Mouse (Mus musculus) liver, embryonic 14.5 days (tissue): ENCODE data around the gene 4930558K02Rik. TPM values are rescaled to one million over a fixed set of nuclear protein-coding genes. Genes with fewer than 3 reads are reported as not detected.
A peak's percentile ranks its signal among the peaks of the same experiment; 100 is the strongest.

ENCODE experiments used
- ATAC-seq: fragments of 200-750 bp; cut with Nextera tagmentation; 2 replicates; pipeline ENCODE4 v1.8.0; 2017; ENCODE audit warnings: moderate number of reproducible peaks, mild to moderate bottlenecking, moderate library complexity; ENCODE audit not compliant: insufficient read depth
- DNase-seq, 3 experiments: peaks; one replicate each; pipeline ENCODE4 v3.0.0-alpha.2; 2012 to 2013; ENCODE audit warnings: low read depth in 3 of 3, low spot score in 3 of 3
- H3K27ac ChIP-seq: fragments of 300-500 bp; sonication (generic); 2 replicates; pipeline ENCODE4 v1.5.1; 2014; ENCODE audit warnings: moderate library complexity, mild to moderate bottlenecking, control low read depth, inconsistent platforms
- H3K27me3 ChIP-seq: fragments of 300-500 bp; sonication (generic); 2 replicates; pipeline ENCODE4 v1.6.1; 2014; ENCODE audit warnings: mild to moderate bottlenecking, low read length, moderate library complexity; ENCODE audit not compliant: control insufficient read depth, insufficient read depth
- H3K36me3 ChIP-seq: fragments of 300-500 bp; sonication (generic); replicated peaks from 2 replicates; pipeline ENCODE4 v1.6.1; 2014; ENCODE audit warnings: low read depth; ENCODE audit not compliant: control insufficient read depth, insufficient read depth
- H3K4me1 ChIP-seq, 2 experiments: fragments of 200-500 bp in 1 of 2; fragments of 300-500 bp in 1 of 2; sonication (generic) in 1 of 2; replicated peaks; 2 replicates each; pipeline ENCODE4 v1.6.1; 2012 to 2014; ENCODE audit warnings: antibody characterized with exemption in 1 of 2, inconsistent platforms in 1 of 2, low read length in 1 of 2; ENCODE audit not compliant: control insufficient read depth in 2 of 2, insufficient read depth in 2 of 2
- H3K4me2 ChIP-seq: fragments of 300-500 bp; sonication (generic); 2 replicates; pipeline ENCODE4 v1.6.1; 2014; ENCODE audit warnings: low read depth, mild to moderate bottlenecking, control low read depth, moderate library complexity
- H3K4me3 ChIP-seq, 2 experiments: fragments of 200-500 bp in 1 of 2; fragments of 300-500 bp in 1 of 2; sonication (generic) in 1 of 2; 2 replicates each; pipeline ENCODE4 v1.5.1; 2012 to 2014; ENCODE audit warnings: low read depth in 2 of 2, low read length in 2 of 2, mild to moderate bottlenecking in 2 of 2, control low read depth in 1 of 2, inconsistent platforms in 1 of 2, moderate library complexity in 1 of 2; ENCODE audit not compliant: insufficient read depth in 1 of 2
- H3K9ac ChIP-seq: fragments of 300-500 bp; sonication (generic); replicated peaks from 2 replicates; pipeline ENCODE4 v1.6.1; 2014; ENCODE audit warnings: mild to moderate bottlenecking, control low read depth, moderate library complexity
- H3K9me3 ChIP-seq: fragments of 300-500 bp; sonication (generic); 2 replicates; pipeline ENCODE4 v1.6.1; 2016; ENCODE audit warnings: low read length, mixed read lengths; ENCODE audit not compliant: control insufficient read depth
- CTCF ChIP-seq: IDR thresholded peaks from 2 replicates; pipeline ENCODE4 v1.5.1; 2016; ENCODE audit warnings: antibody characterized with exemption, low read depth, control low read depth
- EP300 ChIP-seq: IDR thresholded peaks from 2 replicates; pipeline ENCODE4 v1.6.1; 2016; ENCODE audit warnings: antibody characterized with exemption, low read depth
- WGBS: fragments of 180-500 bp; shearing (Covaris S2); extraction: QIAGEN DNeasy Blood & Tissue Kit; methylation state at CpG from one replicate; pipeline ENCODE4 v1.1.7; 2014; ENCODE audit not compliant: insufficient replicate concordance; 5-methylcytosine and 5-hydroxymethylcytosine counted together
- polyA plus RNA-seq, 2 experiments: library from polyadenylated mRNA; depleted of rRNA in 1 of 2; stranded (reverse) in 1 of 2; unstranded in 1 of 2; fragments of >200 nt; fragmentation: Nextera tagmentation in 1 of 2; extraction: Ambion mirVana in 1 of 2; gene quantifications; 2 replicates each; pipeline versions ENCODE4 v1.2.1 to v1.2.3; 2012 to 2014

Gene 4930558K02Rik
- polyA plus RNA-seq, 2 experiments = not detected

DNA sequence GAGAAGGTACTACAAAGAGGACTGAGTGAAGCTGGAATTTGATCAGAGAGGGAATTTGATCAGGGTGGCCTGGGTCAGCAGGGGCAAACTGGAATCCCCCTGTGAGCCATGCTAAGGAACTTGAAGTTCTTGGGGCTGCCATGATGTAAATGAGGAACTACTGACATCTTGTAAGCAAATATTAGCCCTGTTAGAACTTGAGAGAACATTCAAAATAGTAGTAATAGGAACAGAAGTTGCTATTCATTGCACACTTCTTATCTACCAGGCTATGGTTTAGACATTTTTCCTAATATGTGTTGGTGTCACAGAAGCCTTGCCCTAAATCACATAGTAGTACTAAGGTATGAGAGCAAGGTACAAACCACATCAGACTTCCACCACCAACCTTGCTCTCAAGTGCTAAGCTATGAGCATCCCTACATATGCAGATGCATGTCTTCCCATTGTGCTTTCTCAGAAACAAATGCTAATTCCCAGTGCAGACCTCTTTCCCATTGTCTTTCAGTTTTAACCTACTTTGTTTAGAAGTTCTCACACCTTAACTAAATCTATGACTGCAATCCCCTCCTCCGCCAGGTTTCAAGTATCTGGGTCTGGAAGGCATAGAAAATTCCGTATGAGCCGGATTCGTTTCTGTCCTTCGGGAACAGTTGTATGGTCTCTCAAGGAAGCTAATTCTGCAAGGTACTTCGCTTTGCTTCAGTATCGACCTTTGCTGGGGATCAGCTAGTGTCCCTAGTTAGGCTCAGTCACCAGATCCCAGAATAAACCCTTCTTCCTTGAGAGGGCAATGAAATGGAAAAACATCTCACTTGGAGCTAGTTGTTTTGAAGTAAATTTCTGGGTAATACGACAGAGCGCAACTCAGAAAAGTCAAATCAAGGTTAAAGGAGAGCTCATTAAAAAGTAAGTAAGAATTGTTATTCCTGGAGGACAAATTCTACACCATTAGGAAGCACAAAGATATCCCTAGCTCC lies 58.7 kb downstream of the 4930558K02Rik start:
- DNase-seq = no peak
- Histone ChIP-seq H3K4me2 (no peak overlapping the region), H3K9ac (no peak overlapping the region), H3K4me3 (no peak overlapping the region), H3K27me3 (no peaks in the 10 kb centered on the region), H3K4me1 (peaks cover 0 to 4% of the 10 kb centered on the region in 2 experiments; a peak in 1 of 4 replicates), H3K9me3 (no peaks in the 10 kb centered on the region), H3K36me3 (no peaks in the 10 kb centered on the region), H3K27ac (no peak overlapping the region)
- ATAC-seq = no peak
- TF ChIP-seq EP300 (no peak), CTCF (no peak)
- 84% methylated on average over 9 of the region's 9 CpGs for WGBS

DNA sequence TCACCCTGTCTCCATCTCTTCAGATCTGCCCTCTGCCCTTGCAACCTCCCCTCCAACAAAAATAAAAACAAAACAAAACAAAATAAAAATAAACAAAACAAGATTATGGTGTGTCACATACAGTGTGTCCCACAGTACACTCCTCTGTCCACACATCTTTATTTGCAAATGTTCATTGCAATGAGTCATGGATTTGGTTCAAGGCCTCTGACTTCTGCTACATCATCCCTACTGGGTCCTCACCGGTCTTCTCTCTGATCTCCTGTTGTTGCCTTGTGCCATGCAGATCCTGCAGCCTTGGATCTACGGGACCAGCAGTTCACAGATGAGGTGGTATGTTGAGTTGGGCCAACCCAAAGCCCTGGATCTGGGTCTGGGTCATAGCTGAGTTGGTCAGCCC lies 59.8 kb downstream of the 4930558K02Rik start:
- Histone ChIP-seq H3K27me3 (no peaks in the 10 kb centered on the region), H3K4me2 (no peak overlapping the region), H3K9me3 (no peaks in the 10 kb centered on the region), H3K4me1 (peaks cover 0 to 4% of the 10 kb centered on the region in 2 experiments; a peak in 1 of 4 replicates), H3K4me3 (no peak overlapping the region), H3K27ac (no peak overlapping the region), H3K9ac (no peak overlapping the region), H3K36me3 (no peaks in the 10 kb centered on the region)
- 80% methylated on average over 2 of the region's 2 CpGs for WGBS
- TF ChIP-seq CTCF (no peak), EP300 (no peak)
- ATAC-seq (peak; percentile 46; the same call in 1 of the 2 replicates), DNase-seq (no peak)

DNA sequence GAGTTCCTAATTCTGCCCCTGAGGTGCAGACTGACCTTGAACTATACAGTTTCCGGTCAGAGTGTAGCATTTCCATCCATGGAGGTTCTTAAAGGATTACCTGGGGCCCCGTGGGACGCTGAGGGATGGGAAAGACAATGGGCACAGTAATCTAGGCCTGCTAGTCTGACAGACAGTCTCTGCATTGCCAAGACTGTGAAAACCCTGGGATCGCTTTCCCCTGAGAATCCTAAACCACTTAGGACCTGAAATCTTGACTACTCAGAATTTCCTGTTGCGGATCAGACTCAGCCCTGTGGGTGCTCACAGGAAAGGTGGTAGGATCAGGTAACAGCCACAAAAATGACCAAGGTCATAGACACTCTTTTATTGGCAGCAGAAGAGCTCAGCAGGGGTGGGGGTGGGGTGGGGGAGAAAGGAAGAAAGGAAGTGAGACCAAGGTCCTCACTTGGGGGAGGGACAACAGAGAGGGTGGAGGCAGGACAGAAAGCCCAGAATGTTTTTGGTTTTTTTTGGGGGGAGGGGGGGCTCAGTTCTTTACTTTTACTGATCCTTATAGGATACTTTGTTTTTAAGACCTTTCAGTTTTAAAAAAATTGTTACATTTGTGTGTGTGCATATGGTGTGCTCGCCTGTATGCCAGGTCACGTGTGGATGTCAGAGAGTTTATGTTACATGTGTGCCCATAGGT lies 60.6 kb downstream of the 4930558K02Rik start:
- no peak overlapping the region for H3K4me3 ChIP-seq
- 38% methylated on average over 7 of the region's 7 CpGs for WGBS
- no peak overlapping the region for H3K4me2 ChIP-seq
- no peak for TF ChIP-seq CTCF
- no peak for TF ChIP-seq EP300
- H3K9me3 ChIP-seq = no peaks in the 10 kb centered on the region
- H3K27me3 ChIP-seq = no peaks in the 10 kb centered on the region
- DNase-seq = no peak
- H3K36me3 ChIP-seq = no peaks in the 10 kb centered on the region
- no peak for ATAC-seq
- H3K27ac ChIP-seq = no peak overlapping the region
- no peak overlapping the region; the same call in 1 of the 2 replicates for H3K9ac ChIP-seq
- H3K4me1 ChIP-seq = peaks cover 0 to 4% of the 10 kb centered on the region in 2 experiments; a peak in 1 of 4 replicates

DNA sequence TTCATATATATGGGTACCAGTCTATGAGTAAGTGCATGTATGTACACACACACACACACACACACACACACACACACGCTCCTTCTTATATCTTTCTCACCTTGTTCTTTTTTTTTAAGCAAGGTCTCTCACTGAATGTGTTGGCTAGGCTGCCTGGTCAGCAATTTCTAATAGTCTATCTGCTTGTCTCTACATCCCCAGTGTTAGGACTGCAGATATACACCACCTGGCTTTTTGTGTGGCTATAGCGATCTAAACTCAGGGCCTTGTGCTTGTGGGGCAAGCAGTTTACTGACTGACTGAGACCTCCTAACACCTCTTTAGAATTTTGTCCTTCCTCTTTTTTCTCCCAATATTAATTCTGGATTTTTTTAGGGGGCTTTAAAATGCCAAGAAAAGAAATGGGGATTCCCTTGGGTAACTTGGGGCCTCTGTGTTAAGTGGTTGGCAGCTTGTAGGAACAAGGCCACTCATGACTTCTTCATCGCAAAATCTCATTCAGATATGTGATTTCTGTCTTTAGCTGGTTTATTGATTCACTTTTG lies 61.4 kb downstream of the 4930558K02Rik start:
- WGBS = 74% methylated on average over 3 of the region's 3 CpGs

More for the DNA sequence above, 61.4 kb downstream of the 4930558K02Rik start:
- no peak overlapping the region for H3K27ac ChIP-seq
- no peaks in the 10 kb centered on the region for H3K27me3 ChIP-seq
- ATAC-seq = no peak
- no peaks in the 10 kb centered on the region for H3K36me3 ChIP-seq
- H3K4me3 ChIP-seq = no peak overlapping the region
- no peak overlapping the region for H3K9ac ChIP-seq
- no peak overlapping the region for H3K4me2 ChIP-seq
- no peak for DNase-seq
- no peaks in the 10 kb centered on the region for H3K9me3 ChIP-seq
- H3K4me1 ChIP-seq = peaks cover 0 to 4% of the 10 kb centered on the region in 2 experiments; a peak in 1 of 4 replicates
- TF ChIP-seq CTCF = no peak
- TF ChIP-seq EP300 = no peak
